Mouse (Mus musculus): Measurements from ENCODE around the gene Acp7. TPM values are rescaled to one million over a fixed set of nuclear protein-coding genes. Genes with fewer than 3 reads are reported as not detected.
A peak's percentile ranks its signal among the peaks of the same experiment; 100 is the strongest.

Gene Acp7
- polyA plus RNA-seq, 1 experiment = 16.5 TPM

DNA sequence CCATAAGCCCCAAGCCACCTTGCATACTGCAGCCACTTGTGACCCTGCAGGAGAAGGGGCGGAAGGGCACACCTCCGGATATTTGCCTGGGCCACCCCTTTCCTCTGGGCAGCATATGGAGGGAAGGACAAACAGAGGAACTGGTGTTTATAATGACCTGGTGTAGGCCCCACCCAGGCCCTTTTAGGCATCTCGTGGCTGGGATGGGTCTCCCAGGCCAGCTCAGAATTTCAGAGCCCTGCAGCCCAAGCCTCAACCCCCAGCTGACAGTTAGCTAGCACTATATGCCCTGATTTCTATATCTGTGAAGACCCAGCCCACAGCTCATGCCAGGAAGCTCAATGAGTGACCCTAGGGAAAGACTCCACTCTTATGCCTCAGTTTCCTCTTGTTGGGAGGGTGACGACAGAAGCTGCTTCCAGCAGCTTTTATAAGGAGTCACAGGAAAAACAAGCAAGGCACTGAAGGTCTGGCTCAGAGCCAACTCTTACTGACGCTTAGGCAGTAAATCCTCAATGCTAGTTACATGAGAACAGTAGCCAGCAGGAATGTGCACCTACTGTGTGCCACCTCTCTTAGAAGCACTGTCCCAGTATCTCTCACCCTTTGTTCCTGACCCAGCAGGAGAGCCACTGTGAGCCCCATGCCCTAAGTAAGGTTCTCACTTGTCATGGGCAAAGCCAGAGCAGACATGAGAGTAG, 60.0 kb downstream of the Acp7 start:
- DNase-seq = peak; percentile 51
- 0 out of 2 replicates have a peak, but pooled peaks have one; percentile 10 for TF ChIP-seq POLR2A (IDR thresholded peaks at IDR 0.05; ENCODE audit: borderline replicate concordance, extremely low read depth, low read depth, low read length)
- TF ChIP-seq CTCF (IDR thresholded peaks at IDR 0.05; ENCODE audit: insufficient read depth, low read length) = no peak
- 24% methylated on average over 5 of the region's 5 CpGs for WGBS
- Histone ChIP-seq H3K4me1 (ENCODE audit: control insufficient read depth, insufficient read depth, low read length) (peaks cover 60% of the 10 kb centered on the region), H3K4me3 (replicated peaks; ENCODE audit: extremely low read depth, low read depth, low read length) (peak overlapping the region; percentile 1)

DNA sequence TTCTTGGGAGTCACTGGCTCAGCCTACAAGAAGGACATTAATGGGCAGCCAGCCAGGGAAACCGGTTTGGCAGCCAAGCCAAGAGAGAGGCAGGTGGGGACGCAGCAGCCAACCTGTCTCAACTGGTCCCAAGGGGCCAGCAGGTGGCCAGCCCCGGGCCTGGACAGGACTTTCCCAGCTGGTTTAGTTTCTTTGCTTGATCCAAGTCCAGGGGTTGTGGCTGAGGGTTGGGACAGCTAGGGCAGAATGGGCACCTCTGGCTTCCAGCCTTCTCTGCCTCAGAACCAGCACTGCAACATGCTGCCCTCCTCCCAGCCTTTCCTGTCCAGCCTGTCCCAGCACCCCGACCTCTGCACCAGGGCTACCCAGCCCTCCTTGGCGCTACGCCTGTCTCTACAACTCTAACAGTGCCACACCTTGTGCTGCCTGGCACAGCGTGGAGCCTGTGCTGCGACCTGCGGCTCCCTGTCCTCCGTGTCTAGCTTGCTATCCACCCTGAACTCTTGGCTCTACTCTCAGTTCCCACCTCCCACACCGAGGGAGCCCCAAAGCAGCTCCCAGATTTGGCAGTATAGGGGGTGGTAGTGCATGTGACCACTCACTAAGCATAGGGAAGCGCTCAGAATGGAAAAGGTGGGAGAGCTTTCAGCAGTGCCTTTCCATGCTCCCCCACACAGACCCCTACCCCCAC, 60.7 kb downstream of the Acp7 start:
- no peak for TF ChIP-seq CTCF (IDR thresholded peaks at IDR 0.05; ENCODE audit: insufficient read depth, low read length)
- TF ChIP-seq POLR2A (IDR thresholded peaks at IDR 0.05; ENCODE audit: borderline replicate concordance, extremely low read depth, low read depth, low read length) = peak; percentile 62; the same call in 1 of the 2 replicates
- Histone ChIP-seq H3K4me3 (replicated peaks; ENCODE audit: extremely low read depth, low read depth, low read length) (peak overlapping the region; percentile 1), H3K4me1 (ENCODE audit: control insufficient read depth, insufficient read depth, low read length) (peaks cover 55% of the 10 kb centered on the region)
- 35% methylated on average over 12 of the region's 12 CpGs for WGBS
- DNase-seq = peak; percentile 92

DNA sequence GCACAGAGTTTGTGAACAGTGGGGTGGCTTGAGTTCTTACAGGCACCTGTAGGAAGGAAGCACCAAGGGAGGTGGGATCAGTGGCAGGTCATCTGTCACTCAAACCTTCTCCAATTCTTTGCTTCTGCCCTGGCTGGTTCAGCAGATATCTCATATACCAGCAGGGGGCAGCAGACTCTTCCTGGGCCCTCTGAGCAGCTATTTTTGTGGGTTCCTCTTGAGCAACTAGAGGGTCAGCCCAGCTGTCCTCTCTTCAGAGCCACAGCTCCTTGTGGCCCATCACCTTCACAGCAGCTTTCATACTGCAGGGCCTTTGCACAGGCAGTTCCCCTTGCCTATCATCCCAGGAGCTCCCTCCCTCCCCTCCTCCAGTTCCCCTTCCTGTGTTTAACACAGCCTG, 62.9 kb downstream of the Acp7 start:
- DNase-seq = peak; percentile 70
- no peak overlapping the region for H3K4me3 ChIP-seq (replicated peaks; ENCODE audit: extremely low read depth, low read depth, low read length)
- TF ChIP-seq POLR2A (IDR thresholded peaks at IDR 0.05; ENCODE audit: borderline replicate concordance, extremely low read depth, low read depth, low read length) (no peak), CTCF (IDR thresholded peaks at IDR 0.05; ENCODE audit: insufficient read depth, low read length) (peak; percentile 66)
- H3K4me1 ChIP-seq (ENCODE audit: control insufficient read depth, insufficient read depth, low read length) = peaks cover 37% of the 10 kb centered on the region

DNA sequence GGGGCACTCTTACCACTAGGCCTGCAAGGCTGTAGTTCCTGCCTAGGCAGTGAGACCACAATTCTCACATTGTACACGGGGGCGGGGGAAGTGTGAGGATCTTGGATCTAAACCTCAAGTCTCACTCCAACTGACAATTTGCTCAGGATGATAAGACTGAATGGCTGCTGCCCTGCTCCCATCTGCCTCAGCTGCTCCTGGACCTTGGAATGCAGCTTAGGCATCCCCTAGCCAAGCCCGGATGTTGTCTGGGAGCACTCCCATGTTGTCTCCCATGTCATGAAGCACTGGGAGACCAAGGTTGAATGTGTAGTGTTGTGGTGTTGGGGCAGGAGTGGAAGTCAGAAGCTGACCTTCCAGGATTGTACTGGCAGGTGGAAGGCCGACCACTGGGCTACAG, 63.6 kb downstream of the Acp7 start:
- DNase-seq = no peak
- peaks cover 31% of the 10 kb centered on the region for H3K4me1 ChIP-seq (ENCODE audit: control insufficient read depth, insufficient read depth, low read length)
- WGBS = 86% methylated on average over 4 of the region's 4 CpGs
- TF ChIP-seq CTCF (IDR thresholded peaks at IDR 0.05; ENCODE audit: insufficient read depth, low read length) (no peak), POLR2A (IDR thresholded peaks at IDR 0.05; ENCODE audit: borderline replicate concordance, extremely low read depth, low read depth, low read length) (no peak)
- no peak overlapping the region for H3K4me3 ChIP-seq (replicated peaks; ENCODE audit: extremely low read depth, low read depth, low read length)

DNA sequence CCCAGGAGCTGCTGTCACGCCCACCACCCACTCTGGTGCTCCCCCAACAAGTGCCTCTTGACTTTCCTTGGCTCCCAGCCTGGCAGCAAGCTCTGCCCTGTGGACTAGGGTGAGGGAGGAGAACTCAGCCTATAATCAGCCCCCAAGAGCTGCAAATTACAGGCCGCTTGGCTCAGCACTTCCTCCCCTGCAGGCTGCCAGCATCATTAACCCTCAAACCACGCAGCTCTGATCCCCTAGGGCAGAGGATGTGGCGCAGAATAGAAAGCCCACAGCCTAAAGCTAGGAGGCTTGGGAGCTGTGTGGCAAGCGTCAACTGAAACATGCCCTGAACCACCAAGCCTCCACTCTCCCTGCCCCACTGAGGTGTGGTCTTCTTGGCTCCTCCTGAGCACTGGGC, 65.7 kb downstream of the Acp7 start:
- 71% methylated on average over 5 of the region's 5 CpGs for WGBS
- no peak for DNase-seq
- H3K4me3 ChIP-seq (replicated peaks; ENCODE audit: extremely low read depth, low read depth, low read length) = no peak overlapping the region
- peaks cover 15% of the 10 kb centered on the region for H3K4me1 ChIP-seq (ENCODE audit: control insufficient read depth, insufficient read depth, low read length)
- TF ChIP-seq CTCF (IDR thresholded peaks at IDR 0.05; ENCODE audit: insufficient read depth, low read length) (no peak), POLR2A (IDR thresholded peaks at IDR 0.05; ENCODE audit: borderline replicate concordance, extremely low read depth, low read depth, low read length) (no peak)

DNA sequence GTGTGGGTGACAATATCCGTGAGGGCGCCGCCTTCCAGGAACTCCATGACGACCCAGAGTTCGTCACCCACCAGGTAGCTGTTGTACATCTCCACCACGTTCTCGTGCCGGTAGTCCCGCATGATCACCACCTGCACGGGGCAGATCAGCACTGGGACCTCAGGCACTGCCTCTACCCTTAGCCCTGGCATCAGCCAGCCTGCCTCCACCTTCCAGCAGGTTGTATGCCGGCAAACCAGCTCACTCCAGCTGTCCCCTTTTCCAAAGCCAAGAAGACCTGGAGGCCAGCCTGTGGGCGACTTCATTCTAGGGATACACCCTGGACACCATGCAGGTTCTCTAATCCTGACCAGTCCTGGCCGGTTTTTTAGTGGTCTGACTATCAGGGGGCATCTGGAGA, 68.2 kb downstream of the Acp7 start:
- Histone ChIP-seq H3K4me1 (ENCODE audit: control insufficient read depth, insufficient read depth, low read length) (peaks cover 5% of the 10 kb centered on the region), H3K4me3 (replicated peaks; ENCODE audit: extremely low read depth, low read depth, low read length) (no peak overlapping the region)
- DNase-seq = no peak
- no peak for TF ChIP-seq POLR2A (IDR thresholded peaks at IDR 0.05; ENCODE audit: borderline replicate concordance, extremely low read depth, low read depth, low read length)
- no peak for TF ChIP-seq CTCF (IDR thresholded peaks at IDR 0.05; ENCODE audit: insufficient read depth, low read length)
- 93% methylated on average over 13 of the region's 13 CpGs for WGBS

DNA sequence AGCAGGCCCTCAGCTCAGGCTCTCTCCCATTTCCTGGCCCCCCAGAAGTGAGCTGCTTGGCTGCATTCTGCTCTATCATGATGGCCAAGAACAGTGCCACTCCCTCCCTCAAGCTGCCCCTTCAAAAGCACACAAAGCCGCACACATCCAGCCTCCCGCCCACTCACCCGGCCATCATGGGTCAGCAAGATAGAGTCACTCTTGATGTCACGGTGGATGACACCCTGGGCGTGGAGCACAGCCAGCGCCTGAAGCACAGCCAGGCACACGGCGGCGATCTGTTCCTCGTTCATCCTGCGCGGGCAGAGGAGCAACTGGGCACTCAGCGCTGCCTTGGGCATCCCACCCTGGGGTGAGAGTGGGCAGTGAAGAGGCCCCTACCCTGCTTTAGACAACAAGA, 68.8 kb downstream of the Acp7 start:
- TF ChIP-seq CTCF (IDR thresholded peaks at IDR 0.05; ENCODE audit: insufficient read depth, low read length) (no peak), POLR2A (IDR thresholded peaks at IDR 0.05; ENCODE audit: borderline replicate concordance, extremely low read depth, low read depth, low read length) (no peak)
- DNase-seq = no peak
- WGBS = 90% methylated on average over 13 of the region's 13 CpGs

DNA sequence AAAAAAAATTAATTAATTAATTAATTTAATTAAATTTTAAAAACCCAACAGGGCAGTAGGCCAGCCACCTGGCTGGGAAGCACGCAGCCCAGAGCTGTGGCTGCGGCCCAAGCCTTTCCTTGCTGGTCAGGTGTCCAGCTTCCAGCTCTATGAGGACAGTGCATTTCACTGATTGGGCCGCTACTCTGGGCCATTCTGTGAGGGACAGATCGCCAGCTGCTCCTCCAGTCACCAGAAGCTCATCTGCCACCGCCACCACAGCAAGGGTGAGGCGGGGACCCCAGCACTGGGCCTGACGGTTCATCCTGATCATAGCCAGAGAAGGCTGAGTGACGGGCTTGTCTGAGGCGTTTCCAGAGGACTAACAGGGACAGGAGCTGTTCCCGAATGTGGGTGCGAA, 69.2 kb downstream of the Acp7 start:
- no peak for DNase-seq
- TF ChIP-seq POLR2A (IDR thresholded peaks at IDR 0.05; ENCODE audit: borderline replicate concordance, extremely low read depth, low read depth, low read length) (no peak), CTCF (IDR thresholded peaks at IDR 0.05; ENCODE audit: insufficient read depth, low read length) (no peak)
- WGBS = 90% methylated on average over 11 of the region's 11 CpGs
- peaks cover 5% of the 10 kb centered on the region for H3K4me1 ChIP-seq (ENCODE audit: control insufficient read depth, insufficient read depth, low read length)
- H3K4me3 ChIP-seq (replicated peaks; ENCODE audit: extremely low read depth, low read depth, low read length) = no peak overlapping the region

More for the DNA sequence above, 68.8 kb downstream of the Acp7 start:
- H3K4me3 ChIP-seq (replicated peaks; ENCODE audit: extremely low read depth, low read depth, low read length) = no peak overlapping the region
- H3K4me1 ChIP-seq (ENCODE audit: control insufficient read depth, insufficient read depth, low read length) = peaks cover 5% of the 10 kb centered on the region

DNA sequence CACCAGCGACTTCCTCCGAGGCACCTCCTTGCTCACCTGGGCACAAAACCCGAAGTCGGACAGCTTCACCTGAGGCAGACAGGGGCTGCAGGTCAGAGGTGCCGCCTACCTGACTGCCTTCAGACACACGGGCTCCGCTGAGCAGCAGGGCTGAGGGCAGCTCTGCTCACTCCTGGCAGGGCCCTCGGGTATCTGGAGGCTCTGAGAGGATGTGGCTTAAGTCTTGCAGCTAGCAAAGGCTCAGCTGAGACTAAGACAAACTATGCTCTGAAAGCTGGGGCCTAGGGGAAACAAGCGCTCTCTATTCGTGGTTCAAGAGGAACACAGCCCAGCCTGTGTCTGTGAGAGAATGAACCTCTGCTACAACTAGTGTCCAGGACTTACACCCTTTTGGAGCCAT, 70.3 kb downstream of the Acp7 start:
- no peak for DNase-seq
- TF ChIP-seq CTCF (IDR thresholded peaks at IDR 0.05; ENCODE audit: insufficient read depth, low read length) = no peak
- no peak for TF ChIP-seq POLR2A (IDR thresholded peaks at IDR 0.05; ENCODE audit: borderline replicate concordance, extremely low read depth, low read depth, low read length)
- H3K4me3 ChIP-seq (replicated peaks; ENCODE audit: extremely low read depth, low read depth, low read length) = no peak overlapping the region
- 87% methylated on average over 10 of the region's 10 CpGs for WGBS
- peaks cover 5% of the 10 kb centered on the region for H3K4me1 ChIP-seq (ENCODE audit: control insufficient read depth, insufficient read depth, low read length)

DNA sequence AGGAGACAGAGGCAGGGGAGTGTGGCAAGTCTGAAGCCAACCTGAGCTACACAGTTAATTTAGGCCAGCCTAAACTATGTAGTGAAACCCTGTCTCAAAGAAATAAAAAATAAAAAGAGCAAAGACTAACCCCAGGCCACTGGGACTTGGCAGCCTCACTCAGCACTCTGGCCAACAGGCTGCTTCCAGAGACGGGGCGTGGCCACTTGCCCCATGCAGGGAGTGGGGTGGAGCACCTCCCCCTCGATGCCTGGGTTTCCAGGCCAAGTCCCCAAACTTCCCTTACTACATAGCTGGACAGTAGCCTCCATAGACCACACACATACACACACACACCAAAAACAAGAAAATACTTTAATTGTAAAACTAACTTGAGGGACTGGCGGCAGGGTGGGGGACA, 72.6 kb downstream of the Acp7 start:
- H3K4me3 ChIP-seq (replicated peaks; ENCODE audit: extremely low read depth, low read depth, low read length) = no peak overlapping the region
- 24% methylated on average over 4 of the region's 4 CpGs for WGBS
- TF ChIP-seq CTCF (IDR thresholded peaks at IDR 0.05; ENCODE audit: insufficient read depth, low read length) (no peak), POLR2A (IDR thresholded peaks at IDR 0.05; ENCODE audit: borderline replicate concordance, extremely low read depth, low read depth, low read length) (no peak)
- peak; percentile 39 for DNase-seq
- H3K4me1 ChIP-seq (ENCODE audit: control insufficient read depth, insufficient read depth, low read length) = peaks cover 5% of the 10 kb centered on the region

Data from lung, adult 2 months (tissue).